Mouse (Mus musculus) testis, postnatal 14 days (tissue): Measurements from ENCODE around the gene Ankrd27.

Source experiments
- DNase-seq: peaks from one replicate; pipeline ENCODE4 v3.0.0; 2021; ENCODE audit warnings: low spot score

Gene Ankrd27

DNA sequence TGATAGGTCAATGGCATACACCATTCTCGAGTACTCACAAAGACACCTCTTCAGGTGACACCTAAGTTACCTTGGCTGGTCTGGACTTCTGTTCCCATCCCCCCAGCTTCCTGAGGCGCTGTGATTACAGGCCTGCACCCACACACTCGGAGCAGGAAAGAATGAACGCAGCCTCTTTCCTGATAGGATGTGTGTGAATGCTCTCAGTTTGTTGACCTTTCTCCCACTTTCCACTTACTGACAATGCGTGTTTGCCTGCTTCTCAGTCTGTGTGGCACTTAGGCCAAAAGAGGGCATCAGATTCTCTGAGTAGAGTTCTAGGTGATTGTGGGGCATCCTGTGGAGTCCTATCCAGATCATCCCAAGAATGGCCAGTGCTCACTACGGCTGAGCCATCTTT lies 54.0 kb downstream of the Ankrd27 start:
- no peak for DNase-seq

- DNase-seq, result peak; percentile 56
Observed at GRCm38 (mm10) chr7:35646317-35647081, 60.5 kb downstream of the Ankrd27 start.

DNA sequence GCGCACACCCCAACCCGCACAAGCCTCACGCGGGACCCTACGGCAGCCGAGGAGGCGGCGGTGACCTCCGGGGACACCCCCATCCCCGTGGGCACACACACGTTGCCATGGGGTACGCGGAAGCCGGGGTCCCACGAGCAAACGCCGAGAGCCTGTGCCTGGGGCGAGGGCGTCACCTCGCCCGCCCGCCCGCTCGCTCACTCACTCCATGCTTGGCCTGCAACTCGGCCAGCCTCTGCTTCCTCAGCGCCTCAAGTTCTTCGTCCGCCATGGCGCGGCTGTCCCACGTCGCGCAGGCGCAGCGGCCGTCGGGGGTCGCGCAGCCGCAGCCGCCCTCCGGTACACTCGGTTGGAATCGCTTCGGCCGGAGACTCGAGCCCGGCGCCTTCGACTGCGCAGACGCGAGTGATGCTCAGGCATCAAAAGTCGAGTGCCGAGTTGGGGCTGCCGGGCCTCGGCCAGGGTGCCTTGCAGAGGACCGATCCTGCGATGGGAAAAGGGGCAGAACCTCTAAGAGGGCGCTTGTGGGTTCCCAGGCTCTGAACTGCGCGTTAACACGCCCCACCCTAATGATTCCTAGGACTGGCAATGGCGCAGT lies 61.2 kb downstream of the Ankrd27 start, which contains the start of gene Pdcd5:
Gene Pdcd5, minus strand, starts transcription at position 421 of the 598 bp plus-strand sequence.
- peak; percentile 98 for DNase-seq

- DNase-seq, result no peak
Observed at GRCm38 (mm10) chr7:35648239-35649069, 62.4 kb downstream of the Ankrd27 start.

DNA sequence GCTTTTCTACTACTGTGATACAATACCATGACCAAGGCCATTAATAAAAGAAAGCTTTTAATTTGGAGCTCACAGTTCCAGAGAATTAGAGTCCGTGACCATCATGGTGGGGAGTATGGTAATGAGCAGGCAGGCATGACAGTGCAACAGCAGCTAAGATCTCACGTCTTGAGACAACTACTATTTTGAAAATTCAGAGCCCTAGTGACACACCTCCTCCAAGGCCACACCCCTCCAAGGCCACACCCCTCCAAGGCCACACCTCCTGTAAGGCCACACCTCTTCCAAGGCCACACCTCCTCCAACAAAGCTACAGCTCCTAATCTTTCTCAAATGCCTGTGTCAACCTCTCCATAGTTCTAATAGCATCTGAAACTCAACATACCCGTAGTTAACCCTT lies 63.0 kb downstream of the Ankrd27 start:
- DNase-seq, result peak; percentile 69

- no peak for DNase-seq
Observed at GRCm38 (mm10) chr7:35650716-35651410, 64.8 kb downstream of the Ankrd27 start.

DNA sequence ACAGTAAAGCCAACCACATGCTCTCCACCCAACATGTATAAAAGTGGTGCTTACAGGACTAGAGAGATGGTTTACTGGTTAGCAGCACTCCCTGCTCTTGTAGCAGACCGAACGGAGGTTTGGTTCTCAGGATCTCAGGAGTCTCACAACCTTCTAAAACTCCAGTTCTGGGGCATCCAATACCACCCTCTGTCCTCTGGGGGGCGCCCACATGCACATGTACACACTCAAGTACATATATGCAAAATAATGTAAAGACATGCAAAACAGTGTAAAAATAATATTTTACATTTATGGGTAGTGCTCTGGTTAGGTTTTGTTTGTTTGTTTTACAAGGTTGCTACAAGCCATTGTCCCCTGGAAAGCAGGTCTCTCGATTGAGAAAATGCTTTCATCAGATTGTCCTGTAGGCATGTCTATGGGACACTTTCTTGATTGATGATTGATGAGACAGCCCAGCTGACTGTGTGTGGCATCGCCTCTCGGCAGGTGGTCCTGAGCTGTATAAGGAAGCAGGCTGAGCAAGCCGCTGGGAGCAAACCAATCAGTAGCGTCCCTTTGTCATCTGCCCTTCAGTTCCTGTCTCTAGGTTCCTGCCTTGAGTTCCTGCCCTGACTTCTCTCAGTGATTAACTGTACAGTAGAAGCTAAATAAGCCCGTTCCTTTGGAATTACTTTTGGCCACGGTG lies 65.7 kb downstream of the Ankrd27 start:
- no peak for DNase-seq

DNA sequence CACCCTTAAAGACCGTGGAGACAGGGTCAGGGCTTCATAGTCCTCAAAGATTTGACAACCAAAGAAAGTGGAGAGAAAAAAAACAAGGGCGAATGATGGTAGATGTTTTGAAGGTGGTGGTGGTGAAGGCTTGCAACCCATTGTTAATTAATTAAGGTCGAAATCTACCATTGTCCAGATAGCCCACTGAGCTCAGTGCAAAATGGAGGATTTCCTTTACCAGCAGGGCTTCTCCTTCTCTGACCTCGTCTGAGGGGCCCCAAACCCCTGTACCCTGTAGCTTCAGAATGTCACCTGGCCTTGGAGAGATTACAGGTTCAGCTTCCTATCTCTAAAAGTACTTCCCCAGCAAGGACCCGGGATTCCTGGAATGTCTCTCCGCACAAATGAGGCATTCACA lies 71.8 kb downstream of the Ankrd27 start:
- no peak for DNase-seq

DNA sequence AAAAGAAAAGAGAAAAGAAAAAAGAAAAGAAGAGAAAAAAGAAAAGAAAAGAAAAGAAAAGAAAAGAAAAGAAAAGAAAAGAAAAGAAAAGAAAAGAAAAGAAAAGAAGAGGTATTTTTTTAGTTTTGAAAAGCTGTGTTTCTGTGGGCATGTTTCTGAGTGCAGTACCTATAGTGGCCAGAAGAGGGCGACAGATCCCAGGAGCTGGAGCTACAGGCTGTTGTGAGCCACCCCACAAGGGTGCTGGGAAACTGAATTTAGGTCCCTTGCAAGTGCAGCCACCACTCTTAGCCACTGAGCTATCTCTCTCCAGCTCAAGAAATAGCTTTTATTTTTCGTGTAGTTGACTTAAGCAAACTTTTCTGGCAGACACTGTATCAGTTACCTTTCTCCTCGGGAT lies 73.1 kb downstream of the Ankrd27 start:
- peak; percentile 63 for DNase-seq

- no peak for DNase-seq
Observed at GRCm38 (mm10) chr7:35663790-35664376, 77.8 kb downstream of the Ankrd27 start.

DNA sequence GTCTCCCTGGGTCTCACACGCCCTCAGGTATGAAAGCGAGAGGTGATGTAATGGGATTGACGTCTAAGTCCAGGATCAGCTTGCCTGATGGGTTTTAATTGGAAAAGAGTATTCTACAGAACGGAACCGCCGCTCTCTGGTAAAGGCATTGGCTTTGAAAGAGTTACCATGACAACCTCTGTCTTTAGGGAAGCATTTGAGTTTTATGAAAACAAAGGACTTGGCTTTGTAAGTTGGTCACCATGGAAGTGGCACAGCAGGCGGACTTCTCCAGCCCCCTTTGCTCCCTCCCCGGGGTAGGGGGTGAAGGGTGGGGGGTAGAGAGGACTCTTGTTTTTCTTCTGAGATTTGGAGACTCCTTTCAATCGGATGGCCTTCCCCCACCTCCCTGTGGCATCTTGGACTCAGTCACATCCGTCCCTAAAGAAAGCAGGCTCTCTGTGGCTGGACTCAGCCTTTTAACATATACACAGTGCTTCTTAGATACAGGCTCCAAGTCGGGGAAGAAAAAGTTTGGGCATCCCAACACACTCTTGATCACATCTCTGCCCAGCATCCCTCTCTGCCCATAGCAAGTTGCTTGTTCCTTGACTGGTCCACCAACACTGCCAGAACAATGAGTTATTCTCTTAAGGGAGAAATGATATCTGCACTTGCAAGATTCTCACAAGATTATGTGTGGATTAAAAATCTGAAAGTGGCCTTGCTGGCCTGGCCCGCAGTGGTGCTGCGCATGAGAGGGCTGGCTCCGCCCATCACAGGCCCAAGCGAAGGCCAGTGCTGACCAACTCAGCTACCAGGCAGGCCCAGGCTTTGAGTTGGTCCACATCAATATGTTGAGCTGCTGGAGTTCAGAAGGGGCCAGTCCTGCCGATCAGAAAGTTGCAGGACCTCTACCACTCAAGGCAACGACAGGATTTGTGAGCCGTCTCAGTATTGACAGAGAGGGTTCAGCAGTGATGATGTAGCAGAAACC lies 82.3 kb downstream of the Ankrd27 start:
- no peak for DNase-seq

DNA sequence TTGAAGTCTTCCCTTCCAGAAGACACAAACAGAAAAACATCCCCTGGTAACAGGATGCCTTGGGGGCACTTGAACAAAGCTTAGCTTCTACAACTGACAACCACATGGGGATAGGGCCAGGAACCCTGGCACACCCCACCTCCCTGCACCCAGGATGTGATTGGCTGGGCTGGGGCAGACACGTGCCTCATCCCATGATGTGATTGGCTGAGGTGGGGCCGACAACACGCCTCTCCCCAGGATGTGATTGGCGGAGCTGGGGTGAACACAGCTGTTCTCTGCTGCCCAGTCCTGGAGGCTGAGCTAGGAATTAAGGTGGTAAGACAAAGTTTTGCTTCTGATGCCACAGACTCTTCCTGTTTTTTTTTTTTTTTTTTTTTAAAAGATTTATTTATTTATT lies 92.9 kb downstream of the Ankrd27 start:
- peak; percentile 84 for DNase-seq

DNA sequence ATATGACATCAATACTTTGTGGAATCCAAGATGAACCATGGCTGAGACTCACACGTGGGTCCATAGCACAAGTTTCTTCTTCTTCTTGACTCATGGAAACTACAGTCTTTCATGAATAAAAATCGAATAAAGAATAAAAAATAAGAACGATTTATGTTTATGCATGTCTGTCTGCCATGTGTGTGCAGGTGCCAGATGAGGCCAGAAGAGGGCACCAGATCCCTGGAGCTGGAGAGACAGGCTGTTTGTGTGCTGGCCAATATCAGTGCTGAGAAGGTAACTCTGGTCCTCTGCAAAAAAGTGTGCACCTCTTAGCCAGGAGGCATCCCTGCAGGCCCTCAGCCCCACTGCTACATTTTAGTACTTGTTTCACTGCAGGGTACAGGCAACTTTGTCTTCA lies 95.5 kb downstream of the Ankrd27 start:
- peak; percentile 31 for DNase-seq

DNA sequence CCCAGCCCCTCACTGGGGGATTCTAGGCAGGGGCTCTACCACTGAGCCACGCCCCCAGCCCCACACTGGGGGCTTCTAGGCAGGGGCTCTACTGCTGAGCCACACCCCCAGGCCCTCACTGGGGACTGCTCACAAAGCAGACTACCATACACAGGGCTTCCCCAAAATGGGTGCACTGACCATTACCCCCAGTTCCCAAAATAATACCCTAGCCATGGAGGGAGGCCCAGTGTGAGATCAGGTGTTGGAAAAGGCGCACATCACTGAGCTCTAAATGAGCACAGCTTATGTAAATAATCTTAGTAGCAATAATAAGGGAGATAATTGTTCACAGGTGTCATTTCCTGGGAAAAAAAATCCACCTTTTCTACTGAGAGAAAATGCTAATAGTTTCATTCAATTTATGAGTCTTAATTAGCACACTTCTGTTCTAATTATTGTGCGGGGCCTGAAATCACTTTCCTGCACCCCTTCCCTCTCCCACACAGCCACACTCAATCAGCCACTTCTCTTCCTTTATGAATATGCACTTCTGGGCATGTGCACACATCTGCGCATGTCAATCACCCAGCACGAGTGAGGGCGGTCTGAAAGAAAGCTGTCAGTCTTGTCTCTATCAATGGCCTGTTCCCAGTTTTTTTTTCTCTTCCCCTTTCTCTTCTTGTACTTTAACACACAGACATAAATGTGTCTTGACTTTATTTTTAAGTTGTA lies 97.5 kb downstream of the Ankrd27 start:
- no peak for DNase-seq

GRCm38 (mm10) chr7:35686216-35686615 lies 100.2 kb downstream of the Ankrd27 start:
- peak; percentile 44 for DNase-seq

GRCm38 (mm10) chr7:35686756-35687155 lies 100.7 kb downstream of the Ankrd27 start:
- DNase-seq, result peak; percentile 51

GRCm38 (mm10) chr7:35687229-35687628 lies 101.2 kb downstream of the Ankrd27 start:
- peak; percentile 65 for DNase-seq

- DNase-seq, result no peak
Observed at GRCm38 (mm10) chr7:35688276-35688675, 102.2 kb downstream of the Ankrd27 start.
